Mouse (Mus musculus) ovary, postnatal 14 days (tissue): ENCODE results near the gene Sema3d.

ENCODE experiments used
- DNase-seq: peaks from one replicate; pipeline ENCODE4 v3.0.0; 2022; ENCODE audit warnings: low spot score

Gene Sema3d

DNA sequence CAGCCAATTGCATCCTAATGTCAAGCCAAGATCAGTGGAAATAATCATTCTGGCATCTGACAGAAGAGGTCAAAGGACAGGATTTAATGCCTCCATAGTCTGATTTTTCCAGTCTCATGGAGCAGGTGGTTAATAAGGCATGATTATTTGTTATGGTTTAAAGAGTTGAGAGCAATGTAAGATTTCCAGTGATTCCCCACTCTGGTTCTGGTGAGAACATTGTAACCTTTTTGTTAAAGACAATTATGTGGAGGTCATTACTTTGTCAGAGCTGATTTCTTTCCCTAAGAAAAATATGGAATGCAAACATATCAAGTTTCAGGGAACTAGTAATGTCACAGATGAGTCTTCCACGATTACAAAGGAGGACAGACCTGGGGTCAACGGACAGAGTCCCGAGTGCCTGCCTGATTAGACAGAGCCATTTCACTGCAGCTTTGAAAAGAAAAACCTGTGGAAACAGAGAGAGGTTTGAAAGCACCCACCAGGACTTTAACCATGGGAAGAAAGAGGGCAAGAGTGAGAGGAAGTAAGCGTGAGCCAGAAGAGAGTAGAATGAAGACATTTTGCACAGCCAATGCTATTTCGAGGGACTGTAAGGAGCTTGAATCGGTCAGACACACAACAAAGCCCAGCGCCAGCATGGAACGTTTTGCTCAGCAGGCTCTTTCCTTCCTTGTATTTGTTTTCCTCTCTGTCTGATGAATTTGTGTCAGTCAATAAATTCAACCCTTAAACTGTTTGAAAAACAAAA is 251.2 kb downstream of the Sema3d start:
- no peak for DNase-seq

DNA sequence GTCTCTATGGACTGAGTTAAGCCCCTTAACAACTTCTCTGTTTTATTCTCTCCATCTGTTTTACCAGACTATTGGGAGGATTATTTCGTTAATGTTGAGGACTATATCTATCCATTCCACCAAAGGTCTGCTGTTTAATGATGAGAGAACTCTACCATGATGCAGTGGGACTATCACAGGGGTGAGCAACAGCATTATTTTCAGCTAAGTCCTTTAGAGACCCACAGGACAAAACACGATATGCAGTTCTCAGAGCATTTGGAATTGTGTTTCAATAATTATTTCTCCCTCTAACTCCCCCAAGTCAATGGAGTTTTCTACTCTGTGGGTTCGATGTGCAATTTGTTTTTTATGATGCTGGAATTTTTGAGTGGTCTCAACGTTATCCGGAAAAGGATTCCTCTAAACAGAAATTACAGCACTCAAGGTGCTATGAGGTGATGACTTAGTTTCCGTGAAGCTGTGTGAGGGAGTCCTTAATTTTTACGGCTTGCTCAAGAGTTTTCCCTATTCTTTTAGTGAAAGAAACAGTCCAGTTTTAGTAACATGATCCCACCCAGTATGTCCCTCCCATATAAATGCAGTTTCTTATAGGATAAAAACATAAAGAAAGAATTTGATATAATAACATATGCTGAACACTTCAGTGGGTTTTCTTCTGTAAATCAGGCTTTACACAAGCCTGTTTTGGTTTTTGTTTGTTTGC is 254.7 kb downstream of the Sema3d start:
- DNase-seq = no peak
